Mouse (Mus musculus) embryonic facial prominence, embryonic 12.5 days (tissue): ENCODE data around the gene H2-Aa. TPM values are rescaled to one million over a fixed set of nuclear protein-coding genes. Genes with fewer than 3 reads are reported as not detected.

Experiments
- ATAC-seq: fragments of 200-750 bp; cut with Nextera tagmentation; 2 replicates; pipeline ENCODE4 v1.8.0; 2017; ENCODE audit not compliant: insufficient number of reproducible peaks, insufficient read depth, low FRiP score, low TSS enrichment
- H3K27ac ChIP-seq: fragments of 300-500 bp; sonication (generic); 2 replicates; pipeline ENCODE4 v1.5.1; 2016; ENCODE audit warnings: mild to moderate bottlenecking
- H3K27me3 ChIP-seq: fragments of 300-500 bp; sonication (generic); 2 replicates; pipeline ENCODE4 v1.6.1; 2016; ENCODE audit warnings: mild to moderate bottlenecking, moderate library complexity
- H3K36me3 ChIP-seq: fragments of 300-500 bp; sonication (generic); 2 replicates; pipeline ENCODE4 v1.6.1; 2016; ENCODE audit warnings: mild to moderate bottlenecking
- H3K4me1 ChIP-seq: fragments of 300-500 bp; sonication (generic); 2 replicates; pipeline ENCODE4 v1.6.1; 2016
- H3K4me2 ChIP-seq: fragments of 300-500 bp; sonication (generic); replicated peaks from 2 replicates; pipeline ENCODE4 v1.6.1; 2016; ENCODE audit warnings: mild to moderate bottlenecking, moderate library complexity
- H3K4me3 ChIP-seq: fragments of 300-500 bp; sonication (generic); 2 replicates; pipeline ENCODE4 v1.5.1; 2016; ENCODE audit warnings: mild to moderate bottlenecking
- H3K9ac ChIP-seq: fragments of 300-500 bp; sonication (generic); 2 replicates; pipeline ENCODE4 v1.6.1; 2016; ENCODE audit warnings: mild to moderate bottlenecking, moderate library complexity
- H3K9me3 ChIP-seq: fragments of 300-500 bp; sonication (generic); 2 replicates; pipeline ENCODE4 v1.6.1; 2016; ENCODE audit warnings: mild to moderate bottlenecking, moderate library complexity
- WGBS: fragments of 180-500 bp; shearing (Covaris S2); methylation state at CpG from one replicate; pipeline ENCODE4 v1.1.7; 2016; 5-methylcytosine and 5-hydroxymethylcytosine counted together
- polyA plus RNA-seq: library from polyadenylated mRNA; unstranded; fragments of >200 nt; fragmentation: Nextera tagmentation; extraction: Ambion mirVana; gene quantifications from 2 replicates; pipeline ENCODE4 v1.2.1, GENCODE M21; 2016

The H2-Aa gene
- polyA plus RNA-seq, 1 experiment from 2014 or later, result 0.19 TPM

- H3K36me3 ChIP-seq, result no peaks in the 10 kb centered on the region
- no peaks in the 10 kb centered on the region for H3K4me1 ChIP-seq
- H3K4me2 ChIP-seq, result no peak overlapping the region
- no peak overlapping the region for H3K9ac ChIP-seq
- no peak for ATAC-seq
- 72% methylated on average over 10 of the region's 10 CpGs for WGBS
- no peaks in the 10 kb centered on the region for H3K9me3 ChIP-seq
- H3K27me3 ChIP-seq, result no peaks in the 10 kb centered on the region
- H3K27ac ChIP-seq, result no peak overlapping the region
- H3K4me3 ChIP-seq, result no peak overlapping the region
These were observed 48.0 kb downstream of the H2-Aa start for GRCm38 (mm10) chr17:34239601-34240041.

- H3K9me3 ChIP-seq, result no peaks in the 10 kb centered on the region
- no peaks in the 10 kb centered on the region for H3K27me3 ChIP-seq
- H3K4me1 ChIP-seq, result no peaks in the 10 kb centered on the region
- H3K9ac ChIP-seq, result no peak within 1 kb of the TSS
- no peak within 1 kb of the TSS for H3K4me3 ChIP-seq
- WGBS, result 61% methylated on average over 3 of the region's 3 CpGs
- H3K36me3 ChIP-seq, result no peaks in the 10 kb centered on the region
- no peak within 1 kb of the TSS for H3K27ac ChIP-seq
- no peak within 1 kb of the TSS for H3K4me2 ChIP-seq
- no peak for ATAC-seq
These were observed 48.9 kb downstream of the H2-Aa start, which contains the start of gene H2-Ob for GRCm38 (mm10) chr17:34238706-34239105. H2-Ob (plus strand) TSS chr17:34238903.

GRCm38 (mm10) chr17:34237741-34238140 lies 49.9 kb downstream of the H2-Aa start:
- Histone ChIP-seq H3K27me3 (no peaks in the 10 kb centered on the region), H3K4me3 (no peak overlapping the region)

GRCm38 (mm10) chr17:34236691-34237090 lies 50.9 kb downstream of the H2-Aa start:
- whole genome bisulfite sequencing, result 85% methylated on average over 5 of the region's 5 CpGs

More at GRCm38 (mm10) chr17:34237741-34238140, 49.9 kb downstream of the H2-Aa start:
- ATAC-seq, result no peak
- H3K4me1 ChIP-seq, result no peaks in the 10 kb centered on the region
- 82% methylated on average over 3 of the region's 3 CpGs for whole genome bisulfite sequencing
- H3K4me2 ChIP-seq, result no peak overlapping the region
- no peak overlapping the region for H3K9ac ChIP-seq
- H3K36me3 ChIP-seq, result no peaks in the 10 kb centered on the region
- H3K9me3 ChIP-seq, result no peaks in the 10 kb centered on the region
- no peak overlapping the region for H3K27ac ChIP-seq

GRCm38 (mm10) chr17:34234926-34235325 lies 52.7 kb downstream of the H2-Aa start:
- H3K27me3 ChIP-seq, result no peaks in the 10 kb centered on the region
- ATAC-seq, result no peak; the same call in 1 of the 2 replicates
- H3K9me3 ChIP-seq, result no peaks in the 10 kb centered on the region
- H3K36me3 ChIP-seq, result no peaks in the 10 kb centered on the region
- H3K27ac ChIP-seq, result no peak overlapping the region
- H3K9ac ChIP-seq, result no peak overlapping the region
- H3K4me1 ChIP-seq, result no peaks in the 10 kb centered on the region
- WGBS, result 42% methylated on average over 9 of the region's 9 CpGs
- no peak overlapping the region for H3K4me3 ChIP-seq
- H3K4me2 ChIP-seq, result no peak overlapping the region

More at GRCm38 (mm10) chr17:34236691-34237090, 50.9 kb downstream of the H2-Aa start:
- no peak for ATAC-seq
- no peaks in the 10 kb centered on the region for H3K4me1 ChIP-seq
- H3K4me3 ChIP-seq, result no peak overlapping the region
- H3K27me3 ChIP-seq, result no peaks in the 10 kb centered on the region
- H3K9ac ChIP-seq, result no peak overlapping the region
- H3K9me3 ChIP-seq, result no peaks in the 10 kb centered on the region
- no peak overlapping the region for H3K4me2 ChIP-seq
- no peaks in the 10 kb centered on the region for H3K36me3 ChIP-seq
- no peak overlapping the region for H3K27ac ChIP-seq

Other genes with a start within 250 kb of the H2-Aa start
- gene Col11a2, start 248.4 kb downstream of the H2-Aa start, polyA plus RNA-seq, result 7.2 and 14.8 TPM in 2 replicates
- gene H2-Oa, start 195.5 kb downstream of the H2-Aa start, polyA plus RNA-seq, result 0.43 and 0.48 TPM in 2 replicates
- 12.3 and 16.7 TPM in 2 replicates for gene H2-DMa, start 168.3 kb downstream of the H2-Aa start, polyA plus RNA-seq
- gene Brd2, start 165.2 kb downstream of the H2-Aa start, polyA plus RNA-seq, result 119 and 131 TPM in 2 replicates
- 0.19 and 0.42 TPM in 2 replicates for gene H2-DMb2, start 144.5 kb downstream of the H2-Aa start, polyA plus RNA-seq
- gene H2-DMb1, start 134.8 kb downstream of the H2-Aa start, polyA plus RNA-seq, result 2.0 and 2.4 TPM in 2 replicates
- gene Tap1, start 100.3 kb downstream of the H2-Aa start, polyA plus RNA-seq, result 4.7 TPM in 2 replicates
- 1.8 and 2.0 TPM in 2 replicates for gene Psmb9, start 100.1 kb downstream of the H2-Aa start, polyA plus RNA-seq
- gene Psmb8, start 90.1 kb downstream of the H2-Aa start, polyA plus RNA-seq, result 2.1 and 3.5 TPM in 2 replicates
- 1.3 and 2.3 TPM in 2 replicates for gene Tap2, start 84.3 kb downstream of the H2-Aa start, polyA plus RNA-seq
- not detected in 2 replicates for gene H2-Ob, start 48.9 kb downstream of the H2-Aa start, polyA plus RNA-seq
- gene H2-Ab1, start 30.1 kb downstream of the H2-Aa start, polyA plus RNA-seq, result 2.9 and 3.4 TPM in 2 replicates
- gene H2-Eb1, start 18.0 kb upstream of the H2-Aa start, polyA plus RNA-seq, result 1.4 and 1.5 TPM in 2 replicates
- not detected in 2 replicates for gene H2-Eb2, start 37.8 kb upstream of the H2-Aa start, polyA plus RNA-seq
- not detected in 2 replicates for gene Btnl2, start 67.0 kb upstream of the H2-Aa start, polyA plus RNA-seq
- not detected in 2 replicates for gene Btnl1, start 89.3 kb upstream of the H2-Aa start, polyA plus RNA-seq
- 0.81 and 1.00 TPM in 2 replicates for gene BC051142, start 111.0 kb upstream of the H2-Aa start, polyA plus RNA-seq
- gene Btnl4, start 189.5 kb upstream of the H2-Aa start, polyA plus RNA-seq, result not detected in 2 replicates
- gene Btnl6, start 229.5 kb upstream of the H2-Aa start, polyA plus RNA-seq, result not detected in 2 replicates